Mouse (Mus musculus): ENCODE measurements at regions not wholly inside any gene's neighbourhood (a gene's known extent, or its start where the extent isn't known, plus 50 kb on each side); places are given as distances from the start of the nearest gene placed in this dataset.
"Not testable (repeated sequence)": the region's sequence is repeated elsewhere in the genome, so short reads cannot be mapped to it uniquely, and the experiment has no call there.

DNA sequence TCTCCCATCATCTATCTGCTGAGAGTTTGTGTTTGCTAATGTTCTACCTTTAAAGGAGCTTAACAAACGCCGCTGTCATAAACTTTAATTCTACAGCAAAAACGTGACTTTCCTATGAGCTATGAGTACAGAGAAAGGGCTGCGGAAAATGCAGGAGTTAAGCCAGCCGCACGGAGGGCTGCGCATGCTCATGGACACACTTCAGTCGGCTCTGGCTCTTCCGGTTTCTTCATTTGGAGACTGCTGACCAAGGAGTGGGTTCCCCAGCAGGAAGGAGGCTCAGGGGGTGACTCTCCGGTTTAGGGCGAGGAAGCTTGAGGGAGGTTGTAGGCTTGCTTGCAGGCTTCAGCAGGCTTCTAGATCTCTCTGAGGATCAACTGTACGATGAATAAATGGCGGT is 59.3 kb downstream of the Sox2 start:
- intact Hi-C loops (cut with DNase I), result no loop called here
- no peak for DNase-seq

DNA sequence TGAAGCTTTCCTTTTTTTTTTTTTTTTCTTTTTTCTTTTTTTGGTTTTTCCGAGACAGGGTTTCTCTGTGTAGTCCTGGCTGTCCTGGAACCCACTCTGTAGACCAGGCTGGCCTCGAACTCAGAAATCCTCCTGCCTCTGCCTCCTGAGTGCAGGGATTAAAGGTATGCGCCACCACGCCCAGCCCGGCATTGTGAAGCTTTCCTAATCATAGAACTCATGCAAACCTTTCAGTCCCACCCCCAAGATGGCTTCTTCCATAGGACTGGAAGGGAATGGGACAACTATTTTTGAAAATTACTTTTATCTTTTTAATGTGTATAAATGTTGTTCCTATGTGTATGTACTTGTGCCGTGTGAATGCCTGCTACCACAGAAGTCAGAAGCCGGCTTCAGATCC is 61.9 kb downstream of the Sox2 start:
- DNase-seq; intact Hi-C loops (cut with DNase I): not testable (repeated sequence)

DNA sequence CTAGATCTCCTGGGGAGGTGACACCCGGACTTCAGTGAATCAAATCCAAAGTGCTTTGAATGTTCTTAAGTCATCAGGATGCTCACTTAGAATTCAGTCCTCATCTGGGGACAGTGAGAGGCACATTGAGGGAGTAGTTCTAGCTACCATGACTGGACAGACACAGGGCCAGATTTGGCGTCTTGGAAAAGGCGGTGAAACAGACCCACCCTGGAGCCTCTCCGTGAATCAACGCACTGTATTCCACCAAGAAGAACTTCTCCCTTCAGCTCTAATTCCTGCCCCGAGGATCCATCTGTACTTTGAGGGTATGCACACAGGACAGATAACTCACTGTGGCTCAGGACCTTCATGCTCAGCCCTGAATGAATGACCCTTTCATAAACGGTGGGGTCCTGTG is 72.3 kb downstream of the Sox2 start:
- intact Hi-C loops (cut with DNase I), result no loop called here
- DNase-seq, result no peak

DNA sequence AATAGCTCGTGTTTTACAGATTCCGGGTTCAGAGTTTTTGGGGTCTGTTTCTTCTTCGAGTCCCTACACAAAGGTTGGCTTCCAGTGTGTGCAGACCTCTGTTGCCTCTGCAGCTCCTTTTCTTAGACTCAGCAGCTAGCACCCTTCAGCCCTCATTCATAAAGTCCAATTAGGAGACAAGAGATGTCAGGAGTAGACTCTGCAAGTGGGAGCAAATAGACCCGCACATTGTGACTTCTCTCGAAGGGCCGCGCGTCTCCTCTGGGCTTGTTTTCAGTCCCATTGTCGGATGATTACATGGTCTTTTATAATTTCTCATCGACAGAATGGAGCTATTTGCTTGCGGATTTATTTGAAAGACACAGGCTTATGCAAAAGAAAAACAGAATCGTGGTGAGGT is 76.8 kb downstream of the Sox2 start:
- DNase-seq, result no peak
- intact Hi-C loops (cut with DNase I), result no loop called here

DNA sequence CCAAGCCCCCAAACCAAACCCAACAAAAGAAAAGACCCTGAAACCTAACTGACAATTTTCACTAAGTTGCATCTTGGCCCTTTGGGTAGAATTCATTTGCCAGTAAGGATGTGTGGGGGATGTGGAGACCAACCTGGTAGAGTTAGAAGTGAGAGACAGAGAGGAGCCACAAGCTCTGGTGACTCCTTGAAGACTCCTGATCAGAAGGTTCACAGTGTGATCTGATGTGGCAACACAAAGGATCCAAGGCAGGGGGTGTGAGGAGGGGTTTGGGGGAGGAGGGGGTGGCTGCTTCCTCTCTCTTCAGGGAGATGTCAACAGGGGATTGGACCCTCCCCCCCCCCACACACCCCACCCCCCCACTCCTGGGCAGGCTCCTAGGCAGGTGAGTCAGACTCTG is 78.1 kb downstream of the Sox2 start:
- DNase-seq, result no peak
- intact Hi-C loops (cut with DNase I), result no loop called here

DNA sequence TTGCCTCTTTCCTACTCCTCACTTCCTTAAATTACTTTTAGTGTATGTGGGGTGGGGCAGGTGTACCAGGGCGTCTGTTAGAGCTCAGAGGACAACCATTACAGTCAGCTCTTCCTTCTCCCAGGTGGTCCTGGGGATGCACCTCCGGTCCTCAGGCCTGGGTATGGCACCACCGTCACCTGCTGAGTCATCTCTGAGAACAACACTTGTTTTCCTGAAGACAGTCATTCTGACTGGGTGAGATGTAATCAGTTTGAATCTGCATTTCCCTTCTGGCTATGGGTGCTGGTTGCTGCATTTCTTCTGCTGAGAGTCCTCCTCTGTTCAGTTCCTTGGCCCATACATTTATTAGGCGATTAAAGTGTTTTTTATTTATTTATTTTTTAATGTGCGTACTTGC is 84.8 kb downstream of the Sox2 start:
- no peak for DNase-seq
- intact Hi-C loops (cut with DNase I), result no loop called here

DNA sequence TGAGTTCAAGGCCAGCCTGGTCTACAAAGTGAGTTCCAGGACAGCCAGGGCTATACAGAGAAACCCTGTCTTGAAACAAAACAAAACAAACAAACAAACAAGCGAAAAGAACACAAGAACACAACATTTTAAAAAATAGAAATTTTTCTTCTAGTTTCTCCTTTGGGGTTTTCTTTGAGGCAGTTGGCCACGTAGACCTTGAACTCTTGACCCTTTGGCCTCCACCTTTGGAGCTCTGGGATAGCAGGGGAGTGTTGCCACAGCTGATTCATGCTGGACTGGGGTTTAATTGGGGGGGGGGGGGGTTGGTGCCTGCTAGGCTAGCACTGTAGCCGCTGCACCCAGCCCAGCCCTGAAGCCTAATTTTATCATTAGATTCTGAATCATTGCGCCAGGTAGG is 87.8 kb downstream of the Sox2 start:
- intact Hi-C loops (cut with DNase I), result no loop called here
- no peak for DNase-seq

DNA sequence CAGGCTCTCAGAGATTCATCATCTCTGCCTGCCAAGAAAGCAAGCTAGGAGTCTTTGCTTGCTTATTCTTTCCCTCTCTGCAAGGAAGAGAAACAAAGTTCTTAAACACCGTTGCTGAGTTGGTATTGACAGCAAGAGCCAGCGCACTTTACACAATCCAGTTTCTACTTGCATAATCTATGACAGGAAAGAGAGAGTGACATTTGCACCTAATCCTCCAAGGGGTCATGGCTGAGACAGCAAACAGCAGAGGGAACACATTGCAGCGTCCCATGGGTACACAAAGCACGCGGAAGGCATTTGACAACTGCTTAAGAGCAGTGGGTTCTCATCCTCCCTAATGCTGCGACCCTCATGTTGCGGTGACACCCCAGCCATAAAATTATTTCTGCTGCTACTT is 88.7 kb downstream of the Sox2 start:
- DNase-seq, result no peak
- intact Hi-C loops (cut with DNase I), result no loop called here

DNA sequence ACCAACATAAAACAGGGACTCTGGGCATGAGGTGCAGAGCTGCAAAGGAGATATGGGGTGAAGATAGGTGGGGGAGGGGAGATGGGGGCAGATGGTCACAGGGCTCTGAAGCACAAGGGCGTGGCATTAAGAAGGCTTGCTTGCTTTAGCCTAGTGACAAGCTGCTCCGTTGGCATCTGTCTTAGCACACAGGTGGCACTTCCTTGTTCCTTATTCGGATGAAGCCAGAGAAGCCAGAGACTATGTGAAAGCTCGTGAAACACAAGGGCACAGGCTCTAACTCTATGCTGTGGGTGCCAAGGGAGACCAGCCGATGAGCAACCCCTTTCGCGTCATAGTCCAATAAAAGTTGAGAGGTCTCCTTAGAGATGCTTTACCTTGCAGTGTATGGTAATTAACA is 89.5 kb downstream of the Sox2 start:
- intact Hi-C loops (cut with DNase I), result no loop called here
- no peak for DNase-seq

DNA sequence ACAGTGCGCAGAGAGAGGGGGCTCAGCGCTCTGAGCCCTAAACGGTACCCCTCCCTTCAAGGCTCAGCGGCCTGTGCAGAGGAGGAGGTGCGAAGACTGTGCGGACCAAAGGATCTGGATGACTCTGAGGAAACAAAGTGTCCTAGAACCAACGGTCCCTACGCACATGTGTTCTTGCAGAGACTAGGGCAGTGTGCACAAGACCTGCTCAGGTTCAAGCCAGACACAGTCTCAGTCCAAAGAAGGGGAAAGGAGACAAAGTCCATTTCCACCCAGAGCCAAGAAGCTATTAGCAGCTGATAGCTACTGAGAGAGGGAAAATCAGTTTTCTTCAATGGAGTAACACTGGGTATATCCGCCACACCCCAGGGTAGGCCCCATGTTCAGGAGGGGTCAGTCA is 89.9 kb downstream of the Sox2 start:
- no peak for DNase-seq
- intact Hi-C loops (cut with DNase I), result no loop called here

DNA sequence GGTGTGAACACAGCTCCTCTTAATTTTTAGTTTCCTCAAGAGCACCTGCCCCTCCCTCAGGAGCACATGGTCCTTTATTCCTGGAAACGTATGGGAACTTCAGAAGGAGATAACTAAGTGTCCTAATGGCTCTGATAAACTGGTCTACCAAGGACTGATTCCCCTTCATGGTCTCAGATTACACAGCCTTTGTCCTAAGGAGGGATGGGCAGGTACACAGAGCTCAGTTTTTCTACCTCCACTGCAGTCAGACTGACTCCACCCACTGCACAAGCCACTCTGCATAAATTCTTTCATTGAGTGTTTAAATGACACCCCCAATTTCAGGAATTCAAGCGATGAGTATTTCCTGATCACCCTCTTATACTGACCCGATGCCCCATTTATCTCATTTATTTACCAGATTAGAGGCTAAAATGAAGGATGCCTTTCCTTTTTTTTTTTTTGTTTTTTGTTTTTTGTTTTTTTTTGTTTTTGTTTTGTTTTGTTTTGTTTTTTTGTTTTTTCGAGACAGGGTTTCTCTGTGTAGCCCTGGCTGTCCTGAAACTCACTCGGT is 95.1 kb downstream of the Sox2 start:
- no peak for DNase-seq
- intact Hi-C loops (cut with DNase I), result no loop called here

DNA sequence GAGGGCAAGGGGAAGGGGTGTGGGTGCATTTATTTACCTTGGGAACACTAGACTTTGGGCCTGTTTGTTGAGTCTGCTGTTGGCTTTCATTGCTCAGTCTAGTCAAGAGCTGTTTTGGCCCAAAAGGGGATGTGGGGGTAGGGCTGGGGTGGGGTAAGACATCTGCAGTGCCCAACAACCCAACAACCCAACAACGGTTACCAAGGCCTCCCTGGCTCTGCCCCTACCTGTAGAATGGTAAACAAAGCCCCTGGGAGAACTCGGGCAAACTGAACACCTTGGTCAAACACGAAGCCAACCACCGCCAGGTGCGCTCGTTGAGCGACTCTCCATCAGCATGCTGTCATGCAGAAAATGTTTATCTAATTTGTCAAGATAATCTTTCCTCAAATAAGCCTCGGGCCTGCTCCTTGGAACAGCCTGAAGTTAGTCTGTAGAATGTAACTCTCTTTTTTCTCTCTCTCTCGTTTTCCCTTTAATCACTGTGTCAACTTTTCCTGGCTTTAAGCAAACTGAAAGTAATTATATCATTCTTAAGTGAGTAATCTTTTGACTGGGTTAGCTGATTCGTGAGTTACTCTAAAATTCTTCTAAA is 97.4 kb downstream of the Sox2 start:
- DNase-seq, result no peak
- intact Hi-C loops (cut with DNase I), result no loop called here

DNA sequence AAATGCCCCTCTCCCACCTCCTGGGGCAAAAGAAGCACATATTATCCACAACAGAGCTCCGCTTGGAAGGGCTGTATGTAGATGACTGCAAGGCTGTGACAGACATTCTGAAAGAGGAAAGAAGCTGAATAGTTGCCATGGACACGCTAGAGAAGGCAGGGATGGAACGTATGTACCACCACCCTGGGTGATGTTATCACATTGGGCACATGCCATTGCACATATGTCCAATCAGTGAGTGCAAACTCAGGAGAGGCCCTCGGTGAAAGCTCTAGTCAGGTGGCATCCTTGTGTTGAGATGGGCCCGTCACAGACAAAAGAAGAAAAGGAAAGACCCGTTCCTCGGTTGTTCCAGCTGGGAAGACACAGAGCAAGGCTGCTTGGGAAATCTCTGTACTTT is 99.8 kb downstream of the Sox2 start:
- no peak for DNase-seq
- intact Hi-C loops (cut with DNase I), result no loop called here

DNA sequence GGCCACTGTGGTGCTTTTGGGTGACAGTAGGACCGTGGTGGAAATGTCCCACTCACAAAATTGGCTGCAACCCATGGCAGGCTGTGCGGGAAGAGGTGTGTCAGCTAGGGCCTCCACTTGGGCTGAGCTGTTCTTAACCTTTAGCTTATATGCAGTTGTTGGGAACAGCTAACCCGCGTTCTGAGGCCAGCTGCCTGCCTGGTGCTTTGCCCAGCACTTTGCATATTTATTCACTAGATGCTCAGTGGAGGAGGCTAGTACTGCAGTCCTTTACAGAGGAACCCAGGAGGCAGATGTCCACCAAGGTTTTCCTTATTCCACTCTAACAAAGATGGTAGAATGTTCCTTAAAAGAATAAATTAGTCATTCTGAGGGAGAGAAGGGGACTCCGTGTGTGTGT is 101.3 kb downstream of the Sox2 start:
- peak; percentile 19 for DNase-seq
- intact Hi-C loops (cut with DNase I), result no loop called here

DNA sequence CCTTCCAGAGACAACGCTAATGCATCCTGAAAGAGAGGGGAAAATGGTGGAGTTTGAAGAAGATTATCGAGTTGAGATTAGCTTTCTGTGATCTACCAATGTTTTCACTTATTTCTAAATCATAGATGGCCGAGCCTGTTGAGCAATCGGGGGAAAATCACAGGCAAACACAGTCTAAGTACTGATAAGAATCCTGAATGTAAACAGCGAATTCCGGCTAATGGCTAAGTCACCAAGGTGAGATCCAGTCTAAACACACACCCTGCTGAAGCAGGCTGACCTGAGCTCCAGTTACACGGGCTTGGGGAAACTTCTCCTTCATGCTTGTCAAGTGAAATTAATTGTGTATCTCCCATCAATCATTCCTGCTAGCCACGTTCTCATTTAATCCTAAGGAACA is 103.4 kb downstream of the Sox2 start:
- intact Hi-C loops (cut with DNase I), result no loop called here
- no peak for DNase-seq

DNA sequence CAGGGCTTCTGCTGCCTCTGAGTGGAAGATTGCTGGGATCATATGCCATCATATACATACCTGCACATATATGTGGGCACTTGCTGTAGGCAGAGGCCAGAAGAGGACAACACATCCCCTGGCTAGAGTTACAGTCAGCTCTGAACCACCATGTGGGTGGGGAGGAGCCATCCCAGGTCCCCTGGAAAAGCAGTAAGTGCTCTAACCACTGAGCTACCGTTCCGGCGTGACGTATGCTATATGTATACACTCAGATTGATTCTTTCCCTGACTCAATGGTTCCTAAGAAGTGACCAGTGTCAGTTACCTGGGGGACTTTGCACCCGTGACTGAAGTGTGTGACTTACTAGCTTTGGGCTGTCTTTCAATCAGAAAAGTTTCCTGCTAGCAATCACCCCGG is 104.6 kb downstream of the Sox2 start:
- intact Hi-C loops (cut with DNase I), result no loop called here
- no peak for DNase-seq

DNA sequence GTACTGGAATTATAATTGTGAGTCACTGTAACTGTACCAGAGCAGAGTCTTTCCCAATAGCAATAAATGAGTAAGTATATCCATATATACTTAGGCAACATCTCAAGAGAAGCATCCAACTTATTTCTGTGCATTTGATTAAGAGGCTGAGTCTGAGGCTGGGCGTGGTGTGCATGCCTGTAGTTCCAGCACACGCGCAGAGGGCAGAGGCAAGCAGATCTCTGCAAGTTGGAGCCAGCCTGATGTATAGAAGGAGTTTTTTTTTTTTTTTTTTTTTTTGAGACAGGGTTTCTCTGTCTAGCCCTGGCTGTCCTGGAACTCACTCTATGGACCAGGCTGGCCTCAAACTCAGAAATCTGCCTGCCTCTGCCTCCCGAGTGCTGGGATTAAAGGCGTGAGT is 105.1 kb downstream of the Sox2 start:
- DNase-seq; intact Hi-C loops (cut with DNase I): not testable (repeated sequence)

DNA sequence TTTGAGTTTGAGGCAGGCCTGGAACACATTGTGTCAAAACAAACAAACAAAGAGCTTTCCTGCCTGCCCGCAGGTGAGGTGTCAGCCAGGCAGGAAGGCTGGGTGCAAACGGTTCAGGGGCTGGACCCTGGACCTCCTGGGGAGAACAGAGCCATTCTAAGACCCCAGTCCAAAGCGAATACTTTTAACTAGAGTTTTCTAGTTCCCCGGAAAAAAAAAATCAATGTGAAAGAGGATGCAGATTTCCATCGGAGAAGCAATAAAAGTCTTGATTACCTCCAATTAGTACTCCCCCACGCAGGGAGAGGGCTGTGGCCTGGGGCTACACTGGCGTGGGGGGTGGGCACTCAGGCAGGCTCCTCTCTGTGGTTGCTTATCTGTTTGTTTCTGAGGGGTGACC is 106.4 kb downstream of the Sox2 start:
- intact Hi-C loops (cut with DNase I), result no loop called here
- DNase-seq, result no peak

DNA sequence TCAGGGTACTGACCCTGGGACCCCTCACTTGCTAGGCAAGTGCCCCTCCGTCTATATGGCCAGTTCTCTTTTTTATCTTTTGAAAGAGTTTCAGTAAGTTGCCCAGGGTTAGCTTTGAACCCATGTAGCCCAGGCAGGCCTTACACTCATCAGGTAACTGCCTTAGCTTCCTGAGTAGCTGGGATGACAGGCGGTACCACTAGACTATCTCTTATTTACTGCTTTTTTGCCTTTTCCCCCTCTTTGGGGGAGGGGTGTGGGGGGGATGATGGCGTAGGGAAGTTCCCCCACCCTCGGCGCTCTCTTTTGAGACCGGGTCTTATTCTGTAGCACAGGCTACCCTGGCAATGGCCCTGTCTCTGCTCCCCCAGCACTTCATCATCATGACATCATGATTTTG is 106.9 kb downstream of the Sox2 start:
- no peak for DNase-seq
- intact Hi-C loops (cut with DNase I), result no loop called here

DNA sequence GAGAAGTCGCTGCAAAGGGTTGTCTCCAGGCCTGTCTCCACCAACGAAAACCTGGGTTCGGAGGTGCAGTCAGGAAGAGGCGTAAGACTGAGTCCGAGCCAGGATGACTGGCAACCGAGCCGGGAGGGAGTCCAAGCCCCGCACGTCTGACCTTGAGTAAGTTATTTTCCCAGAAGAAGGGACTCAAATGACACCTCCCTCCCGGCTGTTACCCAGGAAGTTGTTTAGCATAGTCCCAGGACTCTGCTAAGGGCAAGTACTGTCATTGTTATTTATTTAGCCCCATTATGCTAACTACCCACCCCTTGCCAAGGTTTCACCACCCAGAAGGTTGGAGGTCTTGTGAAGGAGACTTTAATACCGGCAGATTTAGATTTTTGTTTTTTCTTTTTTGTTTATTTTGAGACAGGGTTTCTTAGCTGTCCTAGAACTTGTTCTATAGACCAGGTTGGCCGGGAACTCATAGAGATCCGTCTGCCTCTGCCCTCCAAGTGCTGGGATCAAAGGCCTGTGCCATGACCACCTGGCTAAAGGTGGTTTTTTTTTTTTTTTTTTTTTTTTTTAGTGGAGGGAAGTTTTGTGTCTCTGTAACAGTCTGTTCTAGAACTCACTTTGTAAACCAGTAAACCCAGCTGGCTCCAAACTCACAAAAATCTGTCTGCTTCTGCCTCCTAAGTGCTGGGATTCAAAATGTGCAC is 107.8 kb downstream of the Sox2 start:
- DNase-seq, result no peak
- intact Hi-C loops (cut with DNase I), result no loop called here

DNA sequence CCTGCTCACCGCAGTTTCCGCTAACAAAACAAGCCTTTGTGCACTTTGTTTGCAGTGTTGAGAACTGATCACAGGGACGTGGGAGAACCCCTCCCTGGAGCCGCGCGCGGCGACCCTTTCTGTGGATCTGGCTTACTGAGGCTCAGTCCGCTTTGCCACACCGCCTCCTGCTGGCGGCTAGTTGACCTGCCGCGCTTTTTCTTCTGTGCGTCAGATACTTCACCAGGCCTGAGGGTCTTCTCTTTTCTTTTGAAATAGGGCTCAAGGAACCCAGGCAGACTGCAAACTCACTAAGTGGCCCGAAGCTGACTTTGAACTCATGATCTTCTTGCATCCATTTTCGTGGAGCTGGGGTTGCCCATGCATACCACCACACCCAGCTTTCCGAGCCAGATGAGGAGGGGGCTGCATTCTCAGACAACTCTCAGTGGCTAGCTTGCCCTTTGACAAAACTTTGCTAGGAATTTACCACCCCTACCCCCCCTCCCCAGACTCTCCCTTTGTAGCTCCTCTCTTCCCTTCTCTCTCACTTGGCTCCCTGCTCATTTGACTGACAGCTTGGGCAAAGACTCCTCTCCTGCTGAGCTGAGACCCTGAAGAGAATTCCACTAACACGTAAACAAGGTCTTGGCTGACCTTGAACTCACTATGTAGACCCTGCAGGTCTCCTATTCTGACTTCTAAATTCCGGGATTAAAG is 109.9 kb downstream of the Sox2 start:
- intact Hi-C loops (cut with DNase I), result no loop called here
- no peak for DNase-seq

DNA sequence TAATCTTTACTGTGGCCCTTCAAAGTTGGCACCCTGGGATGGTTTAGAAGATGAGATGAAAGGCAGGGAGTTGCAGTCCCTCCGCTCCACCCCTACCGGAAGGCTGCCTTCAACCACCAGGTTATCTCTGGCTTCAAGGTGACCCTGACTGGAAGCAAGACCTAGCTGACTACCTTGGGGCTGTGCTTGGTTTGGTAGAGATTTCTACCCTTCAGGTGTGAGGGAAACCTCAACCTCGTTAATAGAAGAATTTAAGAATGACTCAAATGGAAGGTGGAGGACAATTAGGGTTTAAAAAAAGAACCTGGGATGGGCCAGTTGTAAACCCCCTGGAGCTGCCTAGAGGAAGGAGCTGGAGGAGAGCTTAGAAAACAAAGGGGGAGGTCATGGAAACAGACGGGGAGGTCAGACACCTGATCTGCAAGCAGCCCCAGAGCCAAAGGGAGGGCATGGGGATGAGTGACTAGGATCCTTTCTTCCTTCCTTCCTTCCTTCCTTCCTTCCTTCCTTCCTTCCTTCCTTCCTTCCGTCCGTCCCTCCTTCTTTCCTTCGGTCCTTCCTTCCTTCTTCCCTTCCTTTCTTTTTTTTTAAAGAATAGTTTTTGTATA is 111.1 kb downstream of the Sox2 start:
- no peak for DNase-seq
- intact Hi-C loops (cut with DNase I), result no loop called here
